Mouse (Mus musculus): ENCODE measurements around the gene Bbs1.

DNA sequence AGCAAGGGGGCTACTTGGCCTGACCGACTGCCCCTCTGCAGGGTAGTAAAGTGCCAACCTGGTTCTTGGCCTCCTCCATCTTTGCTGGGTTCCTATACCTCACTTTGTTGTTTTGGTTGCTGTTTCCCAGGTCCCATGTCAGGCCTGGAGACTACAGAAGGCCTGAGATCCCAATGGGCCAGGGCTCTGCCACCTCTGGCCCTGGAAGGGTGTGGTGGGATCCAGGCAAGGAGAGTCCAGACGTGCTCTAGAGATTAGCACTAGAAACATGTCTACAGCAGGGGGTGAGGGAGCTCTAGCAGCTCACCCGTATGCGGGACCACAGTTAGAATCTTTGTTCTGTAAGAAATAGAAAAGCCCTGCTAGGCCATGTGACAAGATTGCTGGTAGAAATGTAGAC lies 22.5 kb downstream of the Bbs1 start:
- TF ChIP-seq CTCF (IDR thresholded peaks at IDR 0.05; ENCODE audit: control insufficient read depth, insufficient read depth, insufficient read length) (no peak), MAX (IDR thresholded peaks at IDR 0.05) (no peak), MYOG (IDR thresholded peaks at IDR 0.05; ENCODE audit: control insufficient read depth, extremely low read depth, insufficient read length) (no peak), FOSL1 (IDR thresholded peaks at IDR 0.05; ENCODE audit: insufficient read depth, low read length, poor library complexity, severe bottlenecking) (no peak)
